ENCODE assay signal across 22 mouse cellular contexts in genomic region chr16:4899711-4900110, GRCm38 (mm10). TPM values are rescaled to one million over a fixed set of nuclear protein-coding genes. Genes with fewer than 3 reads are reported as not detected.
DNase-seq lines count a peak whose midpoint lies in the region; ATAC-seq and TF ChIP-seq lines count a peak whose summit lies in the region.
"Had no signal": no experiment of that assay in that cellular context is flagged by ENCODE, and none has a peak within 500 bp of the region (broad histone marks: within the 10 kb centered on the region; RNA-seq: fewer than 3 reads in every experiment).

No protein-coding gene starts in this region.

- ATAC-seq in heart, embryonic 15.5 days (replicated peaks; ENCODE audit: insufficient number of reproducible peaks, insufficient read depth, low FRiP score, low read depth) = no peak
- ATAC-seq in lung, embryonic 14.5 days (ENCODE audit: insufficient read depth) = no peak
- peak; percentile 50 for ATAC-seq in lung, embryonic 16.5 days (ENCODE audit: low read depth)
- ATAC-seq: forebrain, embryonic 14.5 days had no signal

- TF ChIP-seq CTCF in lung, embryonic 14.5 days (IDR thresholded peaks at IDR 0.05; ENCODE audit: low read depth) = no peak

- DNase-seq in heart, postnatal 4 days = no peak
- peak; percentile 91 for DNase-seq in lung, embryonic 14.5 days
- DNase-seq in lung, postnatal 4 days = no peak
- no peak for DNase-seq in lung, postnatal 14 days
- DNase-seq: adrenal gland, adult 2 months; adrenal gland, postnatal 10 days; adrenal gland, postnatal 25 days; cerebellum, adult 11 months; cerebellum, adult 18-20 months; cerebellum, adult 8-10 months; cerebellum, adult 9-11 months; cerebellum, postnatal 14 days; cerebellum, postnatal 36 days; embryo, embryonic 11 days had no signal

- H3K4me2 ChIP-seq in heart, embryonic 15.5 days = no peak overlapping the region
- H3K4me2 ChIP-seq in lung, embryonic 14.5 days = no peak overlapping the region; the same call in 1 of the 2 replicates
- H3K4me2 ChIP-seq in lung, embryonic 16.5 days (ENCODE audit: low read depth, low read length) = no peak overlapping the region
- H3K4me2 ChIP-seq: embryonic facial prominence, embryonic 13.5 days; embryonic facial prominence, embryonic 15.5 days; forebrain, embryonic 12.5 days had no signal

- H3K4me1 ChIP-seq in heart, embryonic 15.5 days (replicated peaks) = peaks cover 43% of the 10 kb centered on the region
- no peaks in the 10 kb centered on the region for H3K4me1 ChIP-seq in lung, embryonic 14.5 days (ENCODE audit: insufficient read depth)
- peaks cover 8% of the 10 kb centered on the region; the same call in 1 of the 2 replicates for H3K4me1 ChIP-seq in lung, embryonic 16.5 days (replicated peaks; ENCODE audit: control insufficient read depth, insufficient read depth, low read length)

- WGBS in heart, embryonic 15.5 days = 53% methylated on average over 2 of the region's 2 CpGs
- 38% methylated on average over 2 of the region's 2 CpGs for WGBS in lung, embryonic 14.5 days
- 40% methylated on average over 2 of the region's 2 CpGs for WGBS in lung, embryonic 16.5 days

- no peaks in the 10 kb centered on the region for H3K27me3 ChIP-seq in heart, embryonic 15.5 days
- no peaks in the 10 kb centered on the region for H3K27me3 ChIP-seq in lung, embryonic 14.5 days (ENCODE audit: insufficient read depth, low read length)
- no peaks in the 10 kb centered on the region for H3K27me3 ChIP-seq in lung, embryonic 16.5 days (ENCODE audit: control insufficient read depth, insufficient read depth, low read depth, low read length)
- H3K27me3 ChIP-seq: embryonic facial prominence, embryonic 13.5 days; embryonic facial prominence, embryonic 15.5 days; forebrain, embryonic 12.5 days had no signal

- H3K27ac ChIP-seq in heart, embryonic 15.5 days = peak overlapping the region; percentile 52
- H3K27ac ChIP-seq in lung, embryonic 14.5 days (ENCODE audit: low read depth) = peak overlapping the region; percentile 62
- peak overlapping the region; percentile 34 for H3K27ac ChIP-seq in lung, embryonic 16.5 days (ENCODE audit: low read length)
- H3K27ac ChIP-seq: embryonic facial prominence, embryonic 13.5 days; embryonic facial prominence, embryonic 15.5 days; forebrain, embryonic 10.5 days; forebrain, embryonic 12.5 days had no signal

- no peaks in the 10 kb centered on the region; the same call in 1 of the 2 replicates for H3K36me3 ChIP-seq in heart, embryonic 15.5 days
- 0 out of 2 replicates have a peak, but pooled peaks cover 5% of the 10 kb centered on the region for H3K36me3 ChIP-seq in lung, embryonic 14.5 days (ENCODE audit: insufficient read depth)
- H3K36me3 ChIP-seq in lung, embryonic 16.5 days (ENCODE audit: control insufficient read depth, insufficient read depth, low read length) = no peaks in the 10 kb centered on the region
- H3K36me3 ChIP-seq: embryonic facial prominence, embryonic 15.5 days; forebrain, embryonic 12.5 days had no signal

- H3K9ac ChIP-seq in heart, embryonic 15.5 days = no peak overlapping the region
- H3K9ac ChIP-seq in lung, embryonic 14.5 days = no peak overlapping the region
- H3K9ac ChIP-seq in lung, embryonic 16.5 days (ENCODE audit: low read length) = no peak overlapping the region
- H3K9ac ChIP-seq: embryonic facial prominence, embryonic 13.5 days; embryonic facial prominence, embryonic 15.5 days; forebrain, embryonic 12.5 days had no signal

- H3K4me3 ChIP-seq in heart, embryonic 15.5 days = no peak overlapping the region
- H3K4me3 ChIP-seq in lung, embryonic 14.5 days (ENCODE audit: low read depth, low read length) = no peak overlapping the region
- H3K4me3 ChIP-seq in lung, embryonic 16.5 days (ENCODE audit: low read length) = no peak overlapping the region
- H3K4me3 ChIP-seq: embryonic facial prominence, embryonic 13.5 days; embryonic facial prominence, embryonic 15.5 days; erythroblast, embryonic 14.5 days; forebrain, embryonic 10.5 days; forebrain, embryonic 12.5 days had no signal

- H3K9me3 ChIP-seq in heart, embryonic 15.5 days (replicated peaks) = no peaks in the 10 kb centered on the region
- no peaks in the 10 kb centered on the region for H3K9me3 ChIP-seq in lung, embryonic 14.5 days (ENCODE audit: low read depth, low read length)
- no peaks in the 10 kb centered on the region for H3K9me3 ChIP-seq in lung, embryonic 16.5 days (ENCODE audit: control insufficient read depth, low read length)
- H3K9me3 ChIP-seq: embryonic facial prominence, embryonic 13.5 days; embryonic facial prominence, embryonic 15.5 days; forebrain, embryonic 10.5 days; forebrain, embryonic 12.5 days had no signal

RNA-seq across cellular contexts. Expression of gene Mgrn1, which starts 13.7 kb away (rescaled TPM):
- 101 and 112 TPM in 2 replicates for polyA plus RNA-seq in heart, embryonic 15.5 days (2015; fragmentation: Nextera tagmentation; extraction: Ambion mirVana)
- total RNA-seq in heart, postnatal 4 days (2021) = 100 to 1,000 TPM; 170 to 187 TPM
- polyA plus RNA-seq in lung, embryonic 14.5 days (2014; fragmentation: Nextera tagmentation; extraction: Ambion mirVana) = 88.0 and 88.8 TPM in 2 replicates
- 97.9 and 99.3 TPM in 2 replicates for polyA plus RNA-seq in lung, embryonic 16.5 days (2015; fragmentation: Nextera tagmentation; extraction: Ambion mirVana)

RNA-seq across cellular contexts. Expression of gene Ubald1, which starts 19.6 kb away (rescaled TPM):
- polyA plus RNA-seq in heart, embryonic 15.5 days (2015; fragmentation: Nextera tagmentation; extraction: Ambion mirVana) = 24.7 and 29.7 TPM in 2 replicates
- 10 to 100 TPM; 22.6 to 24.8 TPM for total RNA-seq in heart, postnatal 4 days (2021)
- 38.7 and 39.3 TPM in 2 replicates for polyA plus RNA-seq in lung, embryonic 14.5 days (2014; fragmentation: Nextera tagmentation; extraction: Ambion mirVana)
- 38.2 and 43.1 TPM in 2 replicates for polyA plus RNA-seq in lung, embryonic 16.5 days (2015; fragmentation: Nextera tagmentation; extraction: Ambion mirVana)

RNA-seq across cellular contexts. Expression of gene Nudt16l1, which starts 38.9 kb away (rescaled TPM):
- polyA plus RNA-seq in heart, embryonic 15.5 days (2015; fragmentation: Nextera tagmentation; extraction: Ambion mirVana) = 97.4 and 122 TPM in 2 replicates
- 10 to 100 TPM; 50.7 to 51.3 TPM for total RNA-seq in heart, postnatal 4 days (2021)
- 145 and 154 TPM in 2 replicates for polyA plus RNA-seq in lung, embryonic 14.5 days (2014; fragmentation: Nextera tagmentation; extraction: Ambion mirVana)
- polyA plus RNA-seq in lung, embryonic 16.5 days (2015; fragmentation: Nextera tagmentation; extraction: Ambion mirVana) = 144 and 152 TPM in 2 replicates
